Mouse (Mus musculus) mesoderm, embryonic 11.5 days (tissue): ENCODE data around the gene Smg5.
A peak's percentile ranks its signal among the peaks of the same experiment; 100 is the strongest.
"Not testable (repeated sequence)": the region's sequence is repeated elsewhere in the genome, so short reads cannot be mapped to it uniquely, and the experiment has no call there.

ENCODE experiments used
- DNase-seq: peaks from one replicate; pipeline ENCODE4 v3.0.0-alpha.2; 2012; ENCODE audit warnings: low read depth, low spot score

Smg5 gene

GRCm38 (mm10) chr3:88354396-88355165 is 18.5 kb downstream of the Smg5 start:
- DNase-seq, result no peak

GRCm38 (mm10) chr3:88359584-88359983 is 23.5 kb downstream of the Smg5 start:
- DNase-seq, result no peak

- DNase-seq, result no peak
These were observed 23.9 kb downstream of the Smg5 start for GRCm38 (mm10) chr3:88359989-88360388.

- no peak for DNase-seq
These were observed 25.0 kb downstream of the Smg5 start for GRCm38 (mm10) chr3:88361096-88361495.

GRCm38 (mm10) chr3:88361612-88362313 is 25.7 kb downstream of the Smg5 start:
- no peak for DNase-seq

GRCm38 (mm10) chr3:88363700-88364099 is 27.6 kb downstream of the Smg5 start:
- no peak for DNase-seq

GRCm38 (mm10) chr3:88364337-88364736 is 28.3 kb downstream of the Smg5 start, which contains the start of gene Paqr6:
Gene Paqr6, plus strand, starts transcription at chr3:88364584.
- DNase-seq, result peak; percentile 54

- DNase-seq, result no peak
These were observed 29.8 kb downstream of the Smg5 start for GRCm38 (mm10) chr3:88365705-88366361.

- DNase-seq, result peak; percentile 60
These were observed 30.9 kb downstream of the Smg5 start for GRCm38 (mm10) chr3:88366830-88367428.

GRCm38 (mm10) chr3:88367517-88367916 is 31.5 kb downstream of the Smg5 start:
- not testable (repeated sequence) for DNase-seq

GRCm38 (mm10) chr3:88368511-88368910 is 32.5 kb downstream of the Smg5 start:
- not testable (repeated sequence) for DNase-seq

GRCm38 (mm10) chr3:88372643-88373042 is 36.6 kb downstream of the Smg5 start, which contains the start of gene Bglap3:
Gene Bglap3, minus strand, starts transcription at chr3:88372743.
- not testable (repeated sequence) for DNase-seq

GRCm38 (mm10) chr3:88375750-88376626 is 39.9 kb downstream of the Smg5 start:
- peak; percentile 50 for DNase-seq

GRCm38 (mm10) chr3:88376644-88377043 is 40.6 kb downstream of the Smg5 start:
- not testable (repeated sequence) for DNase-seq

GRCm38 (mm10) chr3:88378599-88378998 is 42.5 kb downstream of the Smg5 start, which contains the start of gene Bglap2:
Gene Bglap2, minus strand, starts transcription at chr3:88378699.
- DNase-seq, result not testable (repeated sequence)

GRCm38 (mm10) chr3:88381389-88382315 is 45.6 kb downstream of the Smg5 start:
- DNase-seq, result not testable (repeated sequence)

- not testable (repeated sequence) for DNase-seq
These were observed 46.3 kb downstream of the Smg5 start for GRCm38 (mm10) chr3:88382383-88382782.

- DNase-seq, result no peak
These were observed 48.3 kb downstream of the Smg5 start, which contains the start of gene Bglap for GRCm38 (mm10) chr3:88384364-88384763. Gene Bglap, minus strand, starts transcription at chr3:88384464.

GRCm38 (mm10) chr3:88393776-88394375 is 57.8 kb downstream of the Smg5 start:
- no peak for DNase-seq
